Mouse (Mus musculus): ENCODE results near the gene Mill1. TPM values are rescaled to one million over a fixed set of nuclear protein-coding genes. Genes with fewer than 3 reads are reported as not detected.
"Not testable (repeated sequence)": the region's sequence is repeated elsewhere in the genome, so short reads cannot be mapped to it uniquely, and the experiment has no call there.

Mill1 gene
- polyA plus RNA-seq (2015; fragmentation: Nextera tagmentation; extraction: Ambion mirVana), result not detected in 2 replicates

- Histone ChIP-seq H3K9me3 (replicated peaks) (0 out of 2 replicates have a peak, but pooled peaks cover 5% of the 10 kb centered on the region), H3K9ac (replicated peaks) (no peak within 1 kb of the TSS), H3K27me3 (replicated peaks) (no peaks in the 10 kb centered on the region), H3K36me3 (no peaks in the 10 kb centered on the region), H3K4me3 (replicated peaks) (no peak within 1 kb of the TSS), H3K27ac (replicated peaks) (no peak within 1 kb of the TSS), H3K4me1 (no peaks in the 10 kb centered on the region), H3K4me2 (no peak within 1 kb of the TSS)
- 71% methylated on average over 1 of the region's 1 CpGs for WGBS
- ATAC-seq (ENCODE audit: low FRiP score), result no peak
These were observed at the start of gene Mill1 for GRCm38 (mm10) chr7:18245047-18245446. TSS of gene Mill1 (plus strand) at chr7:18245347.

DNA sequence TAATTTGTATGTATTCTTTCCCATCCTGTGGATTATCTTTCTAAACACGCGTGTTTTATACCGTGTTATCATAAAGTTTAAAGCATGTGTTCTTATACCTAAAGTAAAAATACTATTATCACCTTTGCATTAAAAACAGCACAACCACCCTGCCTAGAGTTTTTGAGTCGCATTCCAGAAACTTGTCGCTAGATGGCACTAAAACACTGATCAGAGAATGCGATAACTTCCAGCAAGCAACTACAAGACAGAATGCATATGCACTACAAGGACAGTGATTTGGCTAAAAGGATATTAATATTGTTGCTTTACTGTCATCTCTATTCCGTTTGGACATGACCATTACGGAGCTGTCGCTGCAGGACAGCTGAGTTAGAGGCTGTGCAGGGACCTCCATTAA is 34.2 kb upstream of the Mill1 start:
- Histone ChIP-seq H3K27ac (replicated peaks) (no peak overlapping the region), H3K4me3 (replicated peaks) (no peak overlapping the region), H3K9me3 (replicated peaks) (0 out of 2 replicates have a peak, but pooled peaks cover 3% of the 10 kb centered on the region), H3K9ac (replicated peaks) (no peak overlapping the region), H3K4me2 (no peak overlapping the region), H3K27me3 (replicated peaks) (no peaks in the 10 kb centered on the region), H3K4me1 (no peaks in the 10 kb centered on the region), H3K36me3 (no peaks in the 10 kb centered on the region)
- WGBS, result 19% methylated on average over 9 of the region's 9 CpGs
- ATAC-seq (ENCODE audit: low FRiP score), result no peak

- WGBS, result 77% methylated on average over 1 of the region's 1 CpGs
- 0 out of 2 replicates have a peak, but pooled peaks cover 3% of the 10 kb centered on the region for H3K9me3 ChIP-seq (replicated peaks)
- no peaks in the 10 kb centered on the region for H3K4me1 ChIP-seq
- no peaks in the 10 kb centered on the region for H3K36me3 ChIP-seq
- H3K9ac ChIP-seq (replicated peaks), result no peak overlapping the region
- H3K4me2 ChIP-seq, result no peak overlapping the region
- no peak overlapping the region for H3K4me3 ChIP-seq (replicated peaks)
- no peak for ATAC-seq (ENCODE audit: low FRiP score)
- H3K27me3 ChIP-seq (replicated peaks), result no peaks in the 10 kb centered on the region
- no peak overlapping the region for H3K27ac ChIP-seq (replicated peaks)
These were observed 30.4 kb upstream of the Mill1 start for GRCm38 (mm10) chr7:18214699-18215098.

DNA sequence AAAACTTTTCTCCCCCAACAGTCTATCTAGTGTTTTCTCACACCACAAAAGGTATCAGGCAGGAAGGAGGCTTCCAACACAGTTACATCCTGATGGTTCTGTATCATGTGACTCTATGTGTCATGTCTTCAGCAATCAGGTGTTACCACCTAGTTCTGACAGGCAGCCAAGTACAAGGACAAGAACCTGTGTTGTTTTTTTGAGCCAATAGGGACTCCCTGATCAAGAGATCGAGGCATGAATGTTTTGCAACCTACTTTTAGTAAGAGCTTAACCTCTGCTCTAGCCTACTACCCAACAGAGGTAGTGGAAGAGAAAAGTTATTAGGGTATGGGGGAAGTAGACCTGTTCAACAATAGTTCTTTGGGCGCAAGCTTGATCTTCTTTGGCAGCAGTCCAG is 6.6 kb upstream of the Mill1 start:
- no peaks in the 10 kb centered on the region for H3K36me3 ChIP-seq
- no peak overlapping the region for H3K27ac ChIP-seq (replicated peaks)
- no peak for ATAC-seq (ENCODE audit: low FRiP score)
- H3K4me3 ChIP-seq (replicated peaks), result no peak overlapping the region
- no peaks in the 10 kb centered on the region for H3K27me3 ChIP-seq (replicated peaks)
- H3K9ac ChIP-seq (replicated peaks), result no peak overlapping the region
- no peak overlapping the region for H3K4me2 ChIP-seq
- WGBS, result 82% methylated on average over 2 of the region's 2 CpGs
- no peaks in the 10 kb centered on the region for H3K4me1 ChIP-seq
- 0 out of 2 replicates have a peak, but pooled peaks cover 6% of the 10 kb centered on the region for H3K9me3 ChIP-seq (replicated peaks)

- H3K36me3 ChIP-seq, result no peaks in the 10 kb centered on the region
- H3K4me2 ChIP-seq, result no peak overlapping the region
- H3K4me3 ChIP-seq (replicated peaks), result no peak overlapping the region
- no peaks in the 10 kb centered on the region for H3K4me1 ChIP-seq
- no peak overlapping the region for H3K9ac ChIP-seq (replicated peaks)
- no peak overlapping the region for H3K27ac ChIP-seq (replicated peaks)
- ATAC-seq (ENCODE audit: low FRiP score), result no peak
- H3K27me3 ChIP-seq (replicated peaks), result no peaks in the 10 kb centered on the region
- WGBS, result 87% methylated on average over 5 of the region's 5 CpGs
- 0 out of 2 replicates have a peak, but pooled peaks cover 6% of the 10 kb centered on the region for H3K9me3 ChIP-seq (replicated peaks)
These were observed 3.9 kb upstream of the Mill1 start for GRCm38 (mm10) chr7:18241217-18241616.

- not testable (repeated sequence) for H3K36me3 ChIP-seq; H3K4me1 ChIP-seq; H3K9me3 ChIP-seq (replicated peaks); H3K27me3 ChIP-seq (replicated peaks); H3K4me2 ChIP-seq; H3K9ac ChIP-seq (replicated peaks); H3K4me3 ChIP-seq (replicated peaks); ATAC-seq (ENCODE audit: low FRiP score); H3K27ac ChIP-seq (replicated peaks)
- 51% methylated on average over 1 of the region's 1 CpGs for WGBS
These were observed 1.1 kb upstream of the Mill1 start for GRCm38 (mm10) chr7:18243959-18244573.

GRCm38 (mm10) chr7:18260219-18260618 is 15.1 kb downstream of the Mill1 start:
- Histone ChIP-seq H3K4me2 (no peak overlapping the region), H3K4me3 (replicated peaks) (no peak overlapping the region), H3K9me3 (replicated peaks) (0 out of 2 replicates have a peak, but pooled peaks cover 17% of the 10 kb centered on the region), H3K27me3 (replicated peaks) (no peaks in the 10 kb centered on the region), H3K36me3 (no peaks in the 10 kb centered on the region), H3K9ac (replicated peaks) (no peak overlapping the region), H3K4me1 (no peaks in the 10 kb centered on the region), H3K27ac (replicated peaks) (no peak overlapping the region)
- WGBS, result 38% methylated on average over 1 of the region's 1 CpGs
- no peak for ATAC-seq (ENCODE audit: low FRiP score)

- 54% methylated on average over 5 of the region's 5 CpGs for WGBS
- Histone ChIP-seq H3K9ac (replicated peaks) (no peak overlapping the region), H3K4me2 (no peak overlapping the region), H3K27ac (replicated peaks) (no peak overlapping the region), H3K36me3 (no peaks in the 10 kb centered on the region), H3K4me1 (no peaks in the 10 kb centered on the region), H3K9me3 (replicated peaks) (peaks cover 7% of the 10 kb centered on the region; the same call in 1 of the 2 replicates), H3K4me3 (replicated peaks) (no peak overlapping the region), H3K27me3 (replicated peaks) (no peaks in the 10 kb centered on the region)
- ATAC-seq (ENCODE audit: low FRiP score), result no peak
These were observed 19.9 kb downstream of the Mill1 start for GRCm38 (mm10) chr7:18265089-18265488.

Other genes with a start within 250 kb of the Mill1 start
- not detected in 2 replicates for gene Ceacam13, start 235.5 kb upstream of the Mill1 start, polyA plus RNA-seq (2015; fragmentation: Nextera tagmentation; extraction: Ambion mirVana)
- gene Ceacam12, start 179.4 kb upstream of the Mill1 start, polyA plus RNA-seq (2015; fragmentation: Nextera tagmentation; extraction: Ambion mirVana), result not detected in 2 replicates
- gene Igfl3, start 68.9 kb upstream of the Mill1 start, polyA plus RNA-seq (2015; fragmentation: Nextera tagmentation; extraction: Ambion mirVana), result not detected in 2 replicates
- not detected in 2 replicates for gene Psg18, start 109.7 kb downstream of the Mill1 start, polyA plus RNA-seq (2015; fragmentation: Nextera tagmentation; extraction: Ambion mirVana)
- not detected in 2 replicates for gene Psg28, start 186.7 kb downstream of the Mill1 start, polyA plus RNA-seq (2015; fragmentation: Nextera tagmentation; extraction: Ambion mirVana)
- not detected in 2 replicates for gene Psg26, start 238.8 kb downstream of the Mill1 start, polyA plus RNA-seq (2015; fragmentation: Nextera tagmentation; extraction: Ambion mirVana)